Mouse (Mus musculus): ENCODE data around the gene 1700067P10Rik. TPM values are rescaled to one million over a fixed set of nuclear protein-coding genes. Genes with fewer than 3 reads are reported as not detected.
A peak's percentile ranks its signal among the peaks of the same experiment; 100 is the strongest.

The 1700067P10Rik gene
- polyA plus RNA-seq, 1 experiment from 2014 or later: 0.34 TPM

- Histone ChIP-seq H3K4me2 (replicated peaks) (0 out of 2 replicates have a peak overlapping the region, but pooled peaks have one; percentile 11), H3K9ac (replicated peaks) (no peak overlapping the region), H3K27me3 (0 out of 2 replicates have a peak, but pooled peaks cover 4% of the 10 kb centered on the region), H3K4me3 (replicated peaks) (no peak overlapping the region), H3K4me1 (replicated peaks) (peaks cover 32% of the 10 kb centered on the region), H3K27ac (no peak overlapping the region; the same call in 1 of the 2 replicates), H3K9me3 (no peaks in the 10 kb centered on the region), H3K36me3 (no peaks in the 10 kb centered on the region)
- 15% methylated on average over 5 of the region's 5 CpGs for WGBS
- ATAC-seq: peak; percentile 46
These were observed 24.0 kb upstream of the 1700067P10Rik start for GRCm38 (mm10) chr17:48065081-48065501.

GRCm38 (mm10) chr17:48067083-48067614, 22.0 kb upstream of the 1700067P10Rik start:
- 67% methylated on average over 10 of the region's 10 CpGs for WGBS
- no peak overlapping the region for H3K9ac ChIP-seq (replicated peaks)
- peaks cover 25% of the 10 kb centered on the region for H3K4me1 ChIP-seq (replicated peaks)
- no peak overlapping the region for H3K27ac ChIP-seq
- H3K36me3 ChIP-seq: no peaks in the 10 kb centered on the region
- no peak overlapping the region for H3K4me3 ChIP-seq (replicated peaks)
- H3K4me2 ChIP-seq (replicated peaks): no peak overlapping the region
- 0 out of 2 replicates have a peak, but pooled peaks cover 4% of the 10 kb centered on the region for H3K27me3 ChIP-seq
- H3K9me3 ChIP-seq: peaks cover 6% of the 10 kb centered on the region
- ATAC-seq: no peak

GRCm38 (mm10) chr17:48067729-48068128, 21.4 kb upstream of the 1700067P10Rik start:
- 24% methylated on average over 5 of the region's 5 CpGs for WGBS
- H3K9me3 ChIP-seq: peaks cover 6% of the 10 kb centered on the region
- no peak overlapping the region for H3K9ac ChIP-seq (replicated peaks)
- no peak overlapping the region for H3K4me3 ChIP-seq (replicated peaks)
- no peak for ATAC-seq
- no peaks in the 10 kb centered on the region for H3K36me3 ChIP-seq
- no peak overlapping the region for H3K4me2 ChIP-seq (replicated peaks)
- H3K27ac ChIP-seq: no peak overlapping the region
- peaks cover 22% of the 10 kb centered on the region for H3K4me1 ChIP-seq (replicated peaks)
- H3K27me3 ChIP-seq: 0 out of 2 replicates have a peak, but pooled peaks cover 4% of the 10 kb centered on the region

- ATAC-seq: no peak
- no peaks in the 10 kb centered on the region for H3K4me1 ChIP-seq (replicated peaks)
- H3K4me2 ChIP-seq (replicated peaks): no peak overlapping the region
These were observed 8.5 kb upstream of the 1700067P10Rik start for GRCm38 (mm10) chr17:48080626-48081025.

GRCm38 (mm10) chr17:48089446-48089845, 327 bp downstream of the 1700067P10Rik start:
- Histone ChIP-seq H3K4me3 (replicated peaks) (no peak overlapping the region), H3K4me1 (replicated peaks) (peaks cover 5% of the 10 kb centered on the region), H3K9me3 (no peaks in the 10 kb centered on the region; the same call in 1 of the 2 replicates), H3K4me2 (replicated peaks) (no peak overlapping the region), H3K9ac (replicated peaks) (no peak overlapping the region), H3K27ac (no peak overlapping the region), H3K36me3 (no peaks in the 10 kb centered on the region), H3K27me3 (peaks cover 14% of the 10 kb centered on the region)
- 75% methylated on average over 2 of the region's 2 CpGs for WGBS
- ATAC-seq: no peak

More at GRCm38 (mm10) chr17:48080626-48081025, 8.5 kb upstream of the 1700067P10Rik start:
- Histone ChIP-seq H3K27ac (no peak overlapping the region), H3K9me3 (no peaks in the 10 kb centered on the region), H3K4me3 (replicated peaks) (no peak overlapping the region), H3K36me3 (no peaks in the 10 kb centered on the region), H3K9ac (replicated peaks) (no peak overlapping the region), H3K27me3 (no peaks in the 10 kb centered on the region)
- 65% methylated on average over 3 of the region's 3 CpGs for WGBS

GRCm38 (mm10) chr17:48090305-48090704, 1.2 kb downstream of the 1700067P10Rik start:
- 0 out of 2 replicates have a peak, but pooled peaks have one; percentile 37 for ATAC-seq
- Histone ChIP-seq H3K36me3 (no peaks in the 10 kb centered on the region), H3K9me3 (no peaks in the 10 kb centered on the region; the same call in 1 of the 2 replicates), H3K27me3 (peaks cover 22% of the 10 kb centered on the region), H3K9ac (replicated peaks) (no peak overlapping the region), H3K4me1 (replicated peaks) (peaks cover 13% of the 10 kb centered on the region), H3K4me2 (replicated peaks) (no peak overlapping the region), H3K27ac (no peak overlapping the region), H3K4me3 (replicated peaks) (no peak overlapping the region)
- WGBS: 44% methylated on average over 12 of the region's 12 CpGs

GRCm38 (mm10) chr17:48093286-48093817, 4.2 kb downstream of the 1700067P10Rik start:
- Histone ChIP-seq H3K4me2 (replicated peaks) (no peak overlapping the region), H3K4me3 (replicated peaks) (no peak overlapping the region), H3K9me3 (no peaks in the 10 kb centered on the region; the same call in 1 of the 2 replicates), H3K4me1 (replicated peaks) (peaks cover 42% of the 10 kb centered on the region), H3K27ac (no peak overlapping the region), H3K27me3 (peaks cover 53% of the 10 kb centered on the region), H3K36me3 (no peaks in the 10 kb centered on the region), H3K9ac (replicated peaks) (no peak overlapping the region)
- ATAC-seq: no peak
- WGBS: 80% methylated on average over 5 of the region's 5 CpGs

- 7% methylated on average over 20 of the region's 20 CpGs for WGBS
- peaks cover 56% of the 10 kb centered on the region for H3K4me1 ChIP-seq (replicated peaks)
- H3K9ac ChIP-seq (replicated peaks): no peak overlapping the region
- H3K4me3 ChIP-seq (replicated peaks): no peak overlapping the region
- ATAC-seq: no peak
- no peaks in the 10 kb centered on the region for H3K36me3 ChIP-seq
- peaks cover 67% of the 10 kb centered on the region for H3K27me3 ChIP-seq
- H3K27ac ChIP-seq: no peak overlapping the region
- H3K4me2 ChIP-seq (replicated peaks): peak overlapping the region; percentile 45
- H3K9me3 ChIP-seq: no peaks in the 10 kb centered on the region; the same call in 1 of the 2 replicates
These were observed 5.9 kb downstream of the 1700067P10Rik start for GRCm38 (mm10) chr17:48094820-48095680.

GRCm38 (mm10) chr17:48095718-48096121, 6.6 kb downstream of the 1700067P10Rik start:
- H3K27ac ChIP-seq: no peak overlapping the region
- H3K9ac ChIP-seq (replicated peaks): peak overlapping the region; percentile 32; the same call in 1 of the 2 replicates
- H3K36me3 ChIP-seq: no peaks in the 10 kb centered on the region
- no peak for ATAC-seq
- H3K4me1 ChIP-seq (replicated peaks): peaks cover 51% of the 10 kb centered on the region
- under 1% methylated on average over 26 of the region's 26 CpGs for WGBS
- peak overlapping the region; percentile 45 for H3K4me2 ChIP-seq (replicated peaks)
- H3K4me3 ChIP-seq (replicated peaks): peak overlapping the region; percentile 21
- no peaks in the 10 kb centered on the region; the same call in 1 of the 2 replicates for H3K9me3 ChIP-seq
- peaks cover 71% of the 10 kb centered on the region for H3K27me3 ChIP-seq

GRCm38 (mm10) chr17:48096321-48096720, 7.2 kb downstream of the 1700067P10Rik start:
- Histone ChIP-seq H3K4me1 (replicated peaks) (peaks cover 51% of the 10 kb centered on the region), H3K4me3 (replicated peaks) (peak overlapping the region; percentile 32; the same call in 1 of the 2 replicates), H3K9ac (replicated peaks) (no peak overlapping the region), H3K4me2 (replicated peaks) (peak overlapping the region; percentile 54), H3K27me3 (peaks cover 71% of the 10 kb centered on the region), H3K9me3 (no peaks in the 10 kb centered on the region; the same call in 1 of the 2 replicates), H3K36me3 (no peaks in the 10 kb centered on the region), H3K27ac (no peak overlapping the region)
- no peak for ATAC-seq
- WGBS: 3% methylated on average over 17 of the region's 17 CpGs

- Histone ChIP-seq H3K4me1 (replicated peaks) (peaks cover 51% of the 10 kb centered on the region), H3K4me3 (replicated peaks) (peak overlapping the region; percentile 32), H3K36me3 (no peaks in the 10 kb centered on the region), H3K9me3 (no peaks in the 10 kb centered on the region; the same call in 1 of the 2 replicates), H3K9ac (replicated peaks) (peak overlapping the region; percentile 20; the same call in 1 of the 2 replicates), H3K27ac (no peak overlapping the region), H3K4me2 (replicated peaks) (peak overlapping the region; percentile 54), H3K27me3 (peaks cover 71% of the 10 kb centered on the region)
- WGBS: under 1% methylated on average over 35 of the region's 41 CpGs
- 0 out of 2 replicates have a peak, but pooled peaks have one; percentile 4 for ATAC-seq
These were observed 8.1 kb downstream of the 1700067P10Rik start for GRCm38 (mm10) chr17:48097011-48097742.

All from midbrain, embryonic 13.5 days (tissue).